Mouse (Mus musculus) embryonic facial prominence, embryonic 14.5 days (tissue): ENCODE data around the gene Gimap9. TPM values are rescaled to one million over a fixed set of nuclear protein-coding genes. Genes with fewer than 3 reads are reported as not detected.
A peak's percentile ranks its signal among the peaks of the same experiment; 100 is the strongest.

ENCODE experiments used
- ATAC-seq: fragments of 200-750 bp; cut with Nextera tagmentation; 2 replicates; pipeline ENCODE4 v1.8.0; 2017; ENCODE audit warnings: low read depth, moderate number of reproducible peaks, moderate TSS enrichment
- DNase-seq: peaks from one replicate; pipeline ENCODE4 v3.0.0-alpha.2; 2015; ENCODE audit warnings: low spot score
- H3K27ac ChIP-seq: fragments of 300-500 bp; sonication (generic); replicated peaks from 2 replicates; pipeline ENCODE4 v1.5.1; 2014; ENCODE audit warnings: low read depth, mild to moderate bottlenecking, low read length, moderate library complexity
- H3K27me3 ChIP-seq: fragments of 300-500 bp; sonication (generic); replicated peaks from 2 replicates; pipeline ENCODE4 v1.6.1; 2014; ENCODE audit warnings: low read length; ENCODE audit not compliant: control insufficient read depth, insufficient read depth
- H3K36me3 ChIP-seq: fragments of 300-500 bp; sonication (generic); 2 replicates; pipeline ENCODE4 v1.6.1; 2014; ENCODE audit warnings: low read length, mixed read lengths; ENCODE audit not compliant: control insufficient read depth, insufficient read depth
- H3K4me1 ChIP-seq: fragments of 300-500 bp; sonication (generic); 2 replicates; pipeline ENCODE4 v1.6.1; 2014; ENCODE audit warnings: antibody characterized with exemption, low read length; ENCODE audit not compliant: control insufficient read depth, insufficient read depth
- H3K4me2 ChIP-seq: fragments of 300-500 bp; sonication (generic); 2 replicates; pipeline ENCODE4 v1.6.1; 2014; ENCODE audit warnings: low read depth, mild to moderate bottlenecking, low read length, moderate library complexity, mixed read lengths
- H3K4me3 ChIP-seq: fragments of 300-500 bp; sonication (generic); 2 replicates; pipeline ENCODE4 v1.5.1; 2014; ENCODE audit warnings: low read depth, mild to moderate bottlenecking, low read length
- H3K9ac ChIP-seq: fragments of 300-500 bp; sonication (generic); 2 replicates; pipeline ENCODE4 v1.6.1; 2014; ENCODE audit warnings: low read depth, mild to moderate bottlenecking, low read length, moderate library complexity, mixed read lengths
- H3K9me3 ChIP-seq: fragments of 300-500 bp; sonication (generic); 2 replicates; pipeline ENCODE4 v1.6.1; 2016; ENCODE audit warnings: low read length; ENCODE audit not compliant: control insufficient read depth
- WGBS: fragments of 180-500 bp; shearing (Covaris S2); extraction: QIAGEN DNeasy Blood & Tissue Kit; methylation state at CpG from one replicate; pipeline ENCODE4 v1.1.7; 2014; 5-methylcytosine and 5-hydroxymethylcytosine counted together
- polyA plus RNA-seq: library from polyadenylated mRNA; unstranded; fragments of >200 nt; fragmentation: Nextera tagmentation; extraction: Ambion mirVana; gene quantifications from 2 replicates; pipeline ENCODE4 v1.2.1, GENCODE M21; 2014

Gene Gimap9
- polyA plus RNA-seq, 1 experiment from 2014 or later: 7.4 TPM

- H3K9me3 ChIP-seq: no peaks in the 10 kb centered on the region
- H3K4me2 ChIP-seq: no peak overlapping the region
- 85% methylated on average over 2 of the region's 2 CpGs for WGBS
- H3K4me3 ChIP-seq: no peak overlapping the region
- ATAC-seq: no peak
- no peak for DNase-seq
- H3K27ac ChIP-seq: no peak overlapping the region
- H3K4me1 ChIP-seq: no peaks in the 10 kb centered on the region
- H3K27me3 ChIP-seq: no peaks in the 10 kb centered on the region
- no peak overlapping the region for H3K9ac ChIP-seq
- no peaks in the 10 kb centered on the region for H3K36me3 ChIP-seq
Observed at GRCm38 (mm10) chr6:48689320-48689719, 13.4 kb downstream of the Gimap9 start.

- Histone ChIP-seq H3K27ac (no peak overlapping the region), H3K27me3 (no peaks in the 10 kb centered on the region), H3K9me3 (no peaks in the 10 kb centered on the region), H3K4me2 (no peak overlapping the region), H3K4me3 (no peak overlapping the region), H3K36me3 (no peaks in the 10 kb centered on the region), H3K4me1 (no peaks in the 10 kb centered on the region), H3K9ac (no peak overlapping the region)
- ATAC-seq (no peak), DNase-seq (no peak)
- WGBS: 81% methylated on average over 6 of the region's 6 CpGs
Observed at GRCm38 (mm10) chr6:48692962-48693361, 17.0 kb downstream of the Gimap9 start.

GRCm38 (mm10) chr6:48696830-48697554, 21.1 kb downstream of the Gimap9 start:
- H3K9ac ChIP-seq: no peak overlapping the region
- no peak overlapping the region for H3K4me2 ChIP-seq
- no peaks in the 10 kb centered on the region for H3K27me3 ChIP-seq
- H3K4me3 ChIP-seq: no peak overlapping the region
- H3K36me3 ChIP-seq: no peaks in the 10 kb centered on the region
- DNase-seq (no peak), ATAC-seq (no peak)
- no peaks in the 10 kb centered on the region for H3K9me3 ChIP-seq
- 79% methylated on average over 4 of the region's 4 CpGs for WGBS
- 0 out of 2 replicates have a peak overlapping the region, but pooled peaks have one; percentile 39 for H3K27ac ChIP-seq
- H3K4me1 ChIP-seq: no peaks in the 10 kb centered on the region

- no peak overlapping the region for H3K9ac ChIP-seq
- ATAC-seq: no peak
- H3K4me1 ChIP-seq: no peaks in the 10 kb centered on the region
- no peak overlapping the region for H3K4me2 ChIP-seq
- no peaks in the 10 kb centered on the region for H3K9me3 ChIP-seq
- DNase-seq: no peak
- no peaks in the 10 kb centered on the region for H3K27me3 ChIP-seq
- WGBS: 40% methylated on average over 1 of the region's 1 CpGs
- H3K27ac ChIP-seq: no peak overlapping the region
- H3K4me3 ChIP-seq: no peak overlapping the region
- no peaks in the 10 kb centered on the region for H3K36me3 ChIP-seq
Observed at GRCm38 (mm10) chr6:48697555-48697930, 21.6 kb downstream of the Gimap9 start.

- ATAC-seq (no peak), DNase-seq (no peak)
- no peak overlapping the region for H3K27ac ChIP-seq
- H3K9ac ChIP-seq: no peak overlapping the region
- no peak overlapping the region for H3K4me2 ChIP-seq
- no peak overlapping the region for H3K4me3 ChIP-seq
- no peaks in the 10 kb centered on the region for H3K27me3 ChIP-seq
- WGBS: 75% methylated on average over 7 of the region's 7 CpGs
- H3K9me3 ChIP-seq: no peaks in the 10 kb centered on the region
- no peaks in the 10 kb centered on the region for H3K4me1 ChIP-seq
- H3K36me3 ChIP-seq: no peaks in the 10 kb centered on the region
Observed at GRCm38 (mm10) chr6:48698066-48698856, 22.3 kb downstream of the Gimap9 start.

- no peaks in the 10 kb centered on the region for H3K36me3 ChIP-seq
- no peaks in the 10 kb centered on the region for H3K9me3 ChIP-seq
- H3K4me2 ChIP-seq: no peak overlapping the region
- H3K4me3 ChIP-seq: no peak overlapping the region
- no peaks in the 10 kb centered on the region for H3K4me1 ChIP-seq
- no peak for ATAC-seq
- no peaks in the 10 kb centered on the region for H3K27me3 ChIP-seq
- H3K9ac ChIP-seq: no peak overlapping the region
- WGBS: 76% methylated on average over 3 of the region's 3 CpGs
- DNase-seq: no peak
- H3K27ac ChIP-seq: no peak overlapping the region
Observed at GRCm38 (mm10) chr6:48698888-48699287, 23.0 kb downstream of the Gimap9 start.

- Histone ChIP-seq H3K9me3 (no peaks in the 10 kb centered on the region), H3K27ac (no peak overlapping the region), H3K9ac (no peak overlapping the region), H3K36me3 (no peaks in the 10 kb centered on the region), H3K4me1 (no peaks in the 10 kb centered on the region), H3K27me3 (no peaks in the 10 kb centered on the region), H3K4me3 (no peak overlapping the region), H3K4me2 (no peak overlapping the region)
- 50% methylated on average over 5 of the region's 5 CpGs for WGBS
- no peak for ATAC-seq
- DNase-seq: peak; percentile 24
Observed at GRCm38 (mm10) chr6:48700251-48701075, 24.5 kb downstream of the Gimap9 start.

- no peak for DNase-seq
Observed at GRCm38 (mm10) chr6:48702146-48702545, 26.2 kb downstream of the Gimap9 start.

More at GRCm38 (mm10) chr6:48702146-48702545, 26.2 kb downstream of the Gimap9 start:
- H3K9me3 ChIP-seq: no peaks in the 10 kb centered on the region
- H3K36me3 ChIP-seq: no peaks in the 10 kb centered on the region
- H3K9ac ChIP-seq: no peak overlapping the region
- no peak overlapping the region for H3K4me3 ChIP-seq
- no peak overlapping the region for H3K4me2 ChIP-seq
- no peaks in the 10 kb centered on the region for H3K27me3 ChIP-seq
- H3K27ac ChIP-seq: no peak overlapping the region
- 80% methylated on average over 7 of the region's 7 CpGs for WGBS
- H3K4me1 ChIP-seq: no peaks in the 10 kb centered on the region
- ATAC-seq: no peak
